Mouse (Mus musculus) G1E (cell line): ENCODE results near the gene Acads. TPM values are rescaled to one million over a fixed set of nuclear protein-coding genes. Genes with fewer than 3 reads are reported as not detected.
"Not testable (repeated sequence)": the region's sequence is repeated elsewhere in the genome, so short reads cannot be mapped to it uniquely, and the experiment has no call there.

Source experiments
- ATAC-seq: 2 replicates; pipeline ENCODE4 v1.8.0; 2016; ENCODE audit warnings: mild to moderate bottlenecking; ENCODE audit not compliant: insufficient number of reproducible peaks, poor library complexity, low FRiP score, severe bottlenecking; ENCODE audit errors: extremely low read depth
- DNase-seq: peaks from one replicate; pipeline ENCODE4 v3.0.0; 2012; ENCODE audit warnings: low spot score
- H3K27me3 ChIP-seq: 2 replicates; pipeline ENCODE4 v1.6.1; 2012; ENCODE audit warnings: mild to moderate bottlenecking, low read length, inconsistent platforms; ENCODE audit not compliant: insufficient read depth
- H3K36me3 ChIP-seq: replicated peaks from 2 replicates; pipeline ENCODE3; 2012; ENCODE audit warnings: mild to moderate bottlenecking, inconsistent platforms
- H3K4me1 ChIP-seq: 2 replicates; pipeline ENCODE4 v1.6.1; 2012; ENCODE audit warnings: low read depth, low read length, inconsistent platforms, mixed read lengths; ENCODE audit not compliant: insufficient read depth
- H3K4me3 ChIP-seq: 2 replicates; pipeline ENCODE4 v1.5.1; 2012; ENCODE audit warnings: low read depth, mild to moderate bottlenecking, inconsistent platforms, low read length, moderate library complexity, mixed read lengths
- H3K9me3 ChIP-seq: replicated peaks from 2 replicates; pipeline ENCODE4 v1.6.1; 2012; ENCODE audit warnings: inconsistent platforms
- CTCF ChIP-seq: IDR thresholded peaks from 2 replicates; pipeline ENCODE4 v1.5.1; 2012; ENCODE audit warnings: low read depth, low read length, inconsistent platforms, mixed read lengths
- GATA1 ChIP-seq: IDR thresholded peaks from 2 replicates; pipeline ENCODE4 v1.6.1; 2012; ENCODE audit warnings: borderline replicate concordance, low read length, inconsistent platforms, mixed read lengths
- GATA2 ChIP-seq: IDR thresholded peaks from 2 replicates; pipeline ENCODE4 v1.6.1; 2012; ENCODE audit warnings: low read depth, low read length, inconsistent platforms, borderline replicate concordance
- POLR2AphosphoS5 ChIP-seq: IDR thresholded peaks from 2 replicates; pipeline ENCODE4 v1.6.1; 2012; ENCODE audit warnings: low read depth, low read length, inconsistent platforms; ENCODE audit not compliant: insufficient replicate concordance
- TAL1 ChIP-seq: conservative IDR thresholded peaks from 2 replicates; pipeline ENCODE4 v1.6.1; 2012; ENCODE audit warnings: low read depth, low read length, inconsistent platforms, mixed read lengths
- polyA plus RNA-seq: library from polyadenylated mRNA; stranded (reverse); fragments of >175 nt; gene quantifications from 2 replicates; pipeline ENCODE4 v1.2.3, GENCODE M21; 2012
- total RNA-seq, 2 experiments: library from RNA; stranded (forward) in 1 of 2; stranded (reverse) in 1 of 2; fragments of 200-1000 nt in 1 of 2; fragments of >200 nt in 1 of 2; fragmentation: Nextera tagmentation in 1 of 2; gene quantifications; 2 replicates each; pipeline ENCODE4 v1.2.3; 2014 to 2017

The Acads gene
- total and polyA plus RNA-seq, 3 experiments: 23.0 to 63.4 (median 28.1) TPM

DNA sequence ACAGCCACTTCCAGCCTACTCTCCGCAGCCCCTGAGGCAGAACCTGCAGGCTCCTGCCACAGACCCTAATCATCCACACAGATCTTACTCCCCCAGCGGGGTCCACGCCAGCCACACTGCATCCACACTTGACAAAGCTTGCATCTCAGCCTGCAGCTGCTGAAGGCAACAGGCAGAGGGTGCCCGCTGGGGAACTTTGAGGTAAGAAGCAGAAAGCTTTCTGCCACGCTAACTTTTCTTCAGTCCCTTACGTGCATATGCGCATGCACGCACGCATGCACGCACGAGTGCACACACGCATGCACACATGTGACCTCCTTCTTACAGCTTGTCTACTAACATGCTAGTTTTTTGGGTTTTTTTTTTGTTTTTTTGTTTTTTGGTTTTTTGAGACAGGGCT is 5.9 kb downstream of the Acads start:
- no peak for TF ChIP-seq TAL1
- ATAC-seq (no peak), DNase-seq (no peak)
- Histone ChIP-seq H3K4me3 (no peak overlapping the region), H3K4me1 (peaks cover 7% of the 10 kb centered on the region), H3K27me3 (no peaks in the 10 kb centered on the region; the same call in 1 of the 2 replicates), H3K9me3 (peaks cover 28% of the 10 kb centered on the region), H3K36me3 (peaks cover 87% of the 10 kb centered on the region)

DNA sequence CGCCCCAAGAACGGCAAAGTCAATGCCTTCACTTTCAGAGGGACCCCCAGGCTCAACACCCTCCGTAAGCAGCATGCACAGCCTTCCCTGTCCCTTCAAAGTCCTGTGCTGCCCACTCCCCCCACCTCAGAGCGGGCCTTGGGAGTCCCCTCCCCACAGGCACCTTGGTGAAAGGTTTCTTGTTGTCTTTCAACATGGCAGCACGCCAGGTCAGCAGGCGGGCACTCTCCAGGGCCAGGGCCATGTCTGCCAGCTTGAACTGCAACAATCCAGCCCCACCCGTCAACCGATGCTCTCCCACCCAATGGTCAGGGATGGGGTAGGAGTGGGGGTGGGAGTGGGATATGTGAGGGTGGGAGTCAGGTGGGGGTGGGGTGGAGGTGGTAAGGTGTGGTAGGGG is 8.0 kb downstream of the Acads start:
- DNase-seq: no peak
- Histone ChIP-seq H3K4me1 (peaks cover 3% of the 10 kb centered on the region; the same call in 1 of the 2 replicates), H3K27me3 (no peaks in the 10 kb centered on the region; the same call in 1 of the 2 replicates), H3K9me3 (peaks cover 27% of the 10 kb centered on the region), H3K4me3 (no peak overlapping the region), H3K36me3 (peaks cover 81% of the 10 kb centered on the region)
- no peak for ATAC-seq
- TF ChIP-seq GATA1 (no peak), TAL1 (no peak), GATA2 (no peak), POLR2AphosphoS5 (no peak), CTCF (no peak)

DNA sequence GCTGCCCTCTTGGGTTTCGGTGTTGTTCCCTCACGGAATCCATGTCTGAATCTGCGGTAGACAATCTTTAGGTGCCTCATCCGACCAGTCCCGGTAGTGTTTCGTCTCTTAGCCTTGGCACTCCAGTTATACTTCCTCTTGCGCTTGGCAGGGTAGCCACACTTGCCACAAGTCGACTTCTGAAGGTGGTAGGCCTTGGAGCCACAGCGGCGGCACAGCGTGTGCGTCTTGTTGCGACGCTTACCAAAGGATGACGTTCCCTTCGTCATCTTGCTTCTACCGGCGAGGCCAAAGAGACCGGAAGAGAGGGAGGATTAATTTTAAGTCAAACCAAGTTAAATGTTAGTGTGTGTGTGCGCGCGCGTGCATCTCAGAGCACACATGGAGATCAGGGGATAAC is 15.9 kb downstream of the Acads start:
- not testable (repeated sequence) for H3K9me3 ChIP-seq, H3K4me1 ChIP-seq, ATAC-seq, H3K27me3 ChIP-seq, DNase-seq, H3K4me3 ChIP-seq
- peaks cover 69% of the 10 kb centered on the region for H3K36me3 ChIP-seq

DNA sequence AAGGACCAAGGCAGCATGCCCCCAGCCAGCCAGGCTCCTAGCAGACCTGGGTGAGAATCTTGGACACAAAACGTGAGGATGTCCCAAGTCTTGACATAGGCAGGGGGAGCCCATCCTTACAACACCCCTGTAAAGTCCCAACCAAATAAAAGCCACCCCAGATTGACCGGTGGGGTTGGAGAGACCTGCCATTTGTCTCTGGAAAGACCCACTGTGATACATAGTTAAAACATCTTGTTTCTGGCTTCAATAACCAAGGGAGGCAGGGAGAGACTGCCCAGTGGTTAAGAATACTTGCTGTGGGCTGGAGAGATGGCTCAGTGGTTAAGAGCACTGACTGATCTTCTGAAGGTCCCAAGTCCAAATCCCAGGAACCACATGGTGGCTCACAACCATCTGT is 16.9 kb downstream of the Acads start:
- DNase-seq: no peak
- H3K36me3 ChIP-seq: peaks cover 71% of the 10 kb centered on the region
- H3K4me1 ChIP-seq: peaks cover 8% of the 10 kb centered on the region
- no peaks in the 10 kb centered on the region for H3K9me3 ChIP-seq
- H3K4me3 ChIP-seq: no peak overlapping the region
- TF ChIP-seq POLR2AphosphoS5 (no peak), TAL1 (no peak), GATA2 (no peak), GATA1 (no peak), CTCF (no peak)
- H3K27me3 ChIP-seq: no peaks in the 10 kb centered on the region
- no peak for ATAC-seq

DNA sequence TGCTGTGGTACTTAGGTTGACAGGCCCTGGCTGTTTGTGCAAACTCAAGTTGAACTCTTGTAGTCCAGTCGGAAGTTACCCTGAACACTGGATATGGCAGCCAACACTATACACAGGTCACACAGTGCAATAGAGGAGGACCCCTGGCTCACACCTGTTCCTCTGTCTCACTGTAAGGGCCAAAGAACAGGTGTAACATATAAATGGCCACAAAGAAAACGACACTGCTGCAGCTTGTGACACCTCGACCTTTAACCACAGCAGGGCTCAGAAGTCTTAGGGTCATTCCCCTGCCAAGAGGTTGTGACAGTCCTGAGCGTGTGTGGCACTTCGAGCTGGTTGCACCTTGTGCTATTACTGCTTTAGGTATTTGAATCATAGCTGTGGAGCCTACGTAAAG is 18.7 kb downstream of the Acads start:
- Histone ChIP-seq H3K9me3 (no peaks in the 10 kb centered on the region), H3K4me3 (no peak overlapping the region), H3K27me3 (no peaks in the 10 kb centered on the region), H3K4me1 (peaks cover 9% of the 10 kb centered on the region), H3K36me3 (peaks cover 84% of the 10 kb centered on the region)
- DNase-seq: no peak
- ATAC-seq: no peak
- no peak for TF ChIP-seq GATA1
- TF ChIP-seq POLR2AphosphoS5: no peak
- TF ChIP-seq GATA2: no peak
- no peak for TF ChIP-seq TAL1
- no peak for TF ChIP-seq CTCF

GRCm38 (mm10) chr5:115099991-115100390 is 19.2 kb downstream of the Acads start:
- Histone ChIP-seq H3K4me1 (peaks cover 14% of the 10 kb centered on the region), H3K36me3 (peaks cover 88% of the 10 kb centered on the region), H3K27me3 (no peaks in the 10 kb centered on the region), H3K9me3 (no peaks in the 10 kb centered on the region), H3K4me3 (no peak overlapping the region)
- no peak for TF ChIP-seq GATA1
- TF ChIP-seq TAL1: no peak
- TF ChIP-seq CTCF: no peak
- TF ChIP-seq POLR2AphosphoS5: no peak
- TF ChIP-seq GATA2: no peak
- no peak for DNase-seq
- no peak for ATAC-seq

DNA sequence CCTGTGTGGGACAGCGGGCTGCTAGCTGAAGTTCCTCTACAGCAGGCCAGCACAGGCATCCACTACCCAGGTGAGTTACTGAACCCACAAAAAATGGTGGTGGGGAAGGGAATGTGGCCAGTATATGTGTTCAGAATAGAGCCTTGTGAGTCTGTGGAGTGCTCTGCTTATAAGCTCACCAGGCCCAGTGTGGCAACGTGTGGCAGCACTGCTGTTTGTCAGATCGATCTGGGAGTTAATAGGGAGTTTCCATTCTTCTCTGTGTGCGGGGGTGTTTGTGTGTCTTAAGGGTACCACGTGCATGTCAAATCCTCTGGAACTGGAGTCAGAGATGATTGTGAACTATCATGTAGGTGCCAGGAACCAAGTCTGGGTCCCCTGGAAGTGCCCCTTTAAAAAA is 19.6 kb downstream of the Acads start:
- Histone ChIP-seq H3K4me3 (no peak overlapping the region), H3K36me3 (peaks cover 92% of the 10 kb centered on the region), H3K27me3 (no peaks in the 10 kb centered on the region), H3K4me1 (peaks cover 14% of the 10 kb centered on the region), H3K9me3 (no peaks in the 10 kb centered on the region)
- DNase-seq (no peak), ATAC-seq (no peak)
- TF ChIP-seq CTCF (no peak), POLR2AphosphoS5 (no peak), GATA2 (no peak), GATA1 (no peak), TAL1 (no peak)
